Mouse (Mus musculus) layer of hippocampus, adult 8-10 months (tissue): ENCODE data around the gene 1700014D04Rik. TPM values are rescaled to one million over a fixed set of nuclear protein-coding genes. Genes with fewer than 3 reads are reported as not detected.
"Not testable (repeated sequence)": the region's sequence is repeated elsewhere in the genome, so short reads cannot be mapped to it uniquely, and the experiment has no call there.

ENCODE experiments used
- DNase-seq, 2 experiments: peaks; one replicate each; pipeline ENCODE4 v3.0.0; 2022; ENCODE audit warnings: low spot score in 2 of 2
- total RNA-seq, 4 experiments: library from RNA; stranded (reverse); gene quantifications; 2 replicates each; pipeline ENCODE4 v1.2.4; 2022

The 1700014D04Rik gene
- under 1 TPM; 0.31 to 0.79 (median 0.36) TPM for total RNA-seq

DNA sequence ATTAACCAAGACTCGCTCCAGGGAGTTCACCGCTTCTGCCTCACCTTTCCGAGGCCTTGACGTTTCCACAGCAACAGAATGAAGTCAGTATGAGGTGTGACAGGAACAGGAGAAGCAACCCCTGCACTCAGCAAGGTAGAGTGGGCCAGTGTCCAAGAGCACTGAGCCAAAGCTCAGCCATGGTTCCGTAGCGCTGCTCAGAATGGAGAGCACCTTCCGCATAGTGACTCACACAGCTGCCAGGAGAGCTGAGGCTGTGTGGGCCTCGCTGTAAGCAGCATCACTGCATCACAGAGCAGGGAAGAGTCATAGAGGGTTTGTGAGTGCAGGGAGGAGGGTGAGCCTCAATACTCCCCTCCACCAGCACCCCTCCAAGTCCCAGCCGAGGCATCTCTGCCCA, at the start of gene 1700014D04Rik:
Gene 1700014D04Rik, minus strand, starts transcription at position 42 of the 400 bp plus-strand sequence.
- DNase-seq = peak; percentile 40 to 51

DNA sequence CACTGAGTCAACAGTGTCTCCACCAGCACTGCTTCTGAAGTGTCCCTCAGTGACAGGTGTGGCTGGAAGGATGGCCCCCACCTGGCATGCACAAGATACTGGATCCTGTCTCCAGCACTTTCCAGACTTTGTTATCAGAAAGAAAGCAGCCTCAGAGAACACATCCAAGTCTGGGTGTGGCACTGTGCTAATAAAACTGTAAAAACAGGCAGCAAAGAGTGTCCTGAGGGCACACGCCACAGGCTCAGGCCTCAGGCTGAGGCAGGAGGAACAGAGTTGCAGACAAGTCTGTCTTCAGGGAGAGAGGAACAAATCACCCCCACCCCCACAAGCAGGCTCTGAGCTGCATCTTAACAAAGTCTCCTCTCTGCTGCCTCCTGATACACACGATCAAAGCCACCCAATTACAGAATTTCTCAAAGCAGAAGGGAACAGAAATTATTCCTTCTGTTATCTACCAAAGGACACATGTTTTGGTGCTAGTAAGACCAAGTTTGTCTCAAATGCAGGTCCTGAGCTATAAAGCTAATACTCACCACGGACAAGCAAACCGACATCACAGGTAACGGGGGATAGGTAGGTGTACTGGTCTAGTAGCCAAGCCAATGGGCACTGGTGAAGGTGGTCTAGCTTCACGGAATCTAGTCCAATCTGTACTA, 49.4 kb upstream of the 1700014D04Rik start:
- no peak for DNase-seq

DNA sequence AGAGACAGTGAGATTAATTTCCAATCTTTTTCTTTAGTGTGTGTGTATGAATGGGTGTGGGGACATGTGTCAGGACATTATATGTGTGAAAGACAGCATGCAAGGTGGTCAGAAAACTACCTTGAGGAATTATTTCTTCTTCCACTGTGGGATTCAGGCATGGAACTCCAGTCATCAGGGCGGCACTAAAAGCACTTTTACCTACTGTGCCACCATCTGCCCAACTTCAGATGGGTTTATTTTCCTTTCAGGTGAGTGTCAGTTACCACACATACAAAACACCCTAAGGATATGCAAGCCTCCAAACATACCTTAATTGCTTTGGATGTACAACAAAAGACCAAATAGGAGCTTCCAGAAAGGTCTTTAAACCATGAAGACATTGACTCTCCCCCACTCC, 48.2 kb upstream of the 1700014D04Rik start:
- DNase-seq = no peak

DNA sequence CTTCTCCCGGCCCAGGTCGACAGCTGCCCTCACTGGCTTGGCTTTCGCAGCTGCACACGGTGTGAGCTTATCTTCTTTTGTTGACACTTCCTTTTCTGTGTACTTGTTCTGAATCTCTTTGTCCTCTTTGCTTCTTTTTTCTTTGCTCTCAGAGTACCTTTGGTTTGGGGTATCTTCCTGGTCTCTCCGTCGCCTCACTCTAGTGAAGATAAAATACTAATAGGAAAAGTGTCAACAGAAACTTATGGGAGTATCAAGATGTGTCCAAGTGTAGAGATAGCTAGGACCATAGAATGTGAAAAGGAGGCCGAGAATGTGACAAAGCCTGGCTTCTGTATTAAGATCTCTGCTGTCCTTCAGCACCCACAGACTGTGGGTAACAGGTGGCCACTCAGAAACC, 35.6 kb upstream of the 1700014D04Rik start, which contains the start of gene Gm49354:
Gene Gm49354, minus strand, starts transcription at position 101 of the 400 bp plus-strand sequence.
- DNase-seq = no peak

DNA sequence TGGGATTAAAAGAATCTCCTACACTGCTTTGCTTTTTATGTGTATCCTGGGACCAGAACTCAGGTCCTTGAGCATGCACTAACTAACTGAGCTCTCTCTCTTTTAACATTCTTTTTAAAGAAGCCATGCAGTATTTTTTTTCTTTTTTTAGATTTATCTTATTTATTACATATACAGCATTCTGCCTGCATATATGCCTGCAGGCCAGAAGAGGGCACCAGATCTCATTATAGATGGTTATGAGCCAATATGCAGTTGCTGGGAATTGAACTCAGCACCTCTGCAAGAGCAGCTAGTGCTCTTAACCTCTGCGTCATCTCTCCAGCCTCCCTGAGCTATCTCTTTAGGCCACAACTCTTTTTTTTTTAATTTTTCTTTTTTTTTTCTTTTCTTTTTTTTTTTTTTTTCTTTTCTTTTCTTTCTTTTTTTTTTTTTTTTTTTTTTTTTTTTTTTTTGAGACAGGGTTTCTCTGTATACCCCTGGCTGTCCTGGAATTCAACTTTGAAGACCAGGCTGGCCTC, 33.3 kb upstream of the 1700014D04Rik start:
- DNase-seq = not testable (repeated sequence)

DNA sequence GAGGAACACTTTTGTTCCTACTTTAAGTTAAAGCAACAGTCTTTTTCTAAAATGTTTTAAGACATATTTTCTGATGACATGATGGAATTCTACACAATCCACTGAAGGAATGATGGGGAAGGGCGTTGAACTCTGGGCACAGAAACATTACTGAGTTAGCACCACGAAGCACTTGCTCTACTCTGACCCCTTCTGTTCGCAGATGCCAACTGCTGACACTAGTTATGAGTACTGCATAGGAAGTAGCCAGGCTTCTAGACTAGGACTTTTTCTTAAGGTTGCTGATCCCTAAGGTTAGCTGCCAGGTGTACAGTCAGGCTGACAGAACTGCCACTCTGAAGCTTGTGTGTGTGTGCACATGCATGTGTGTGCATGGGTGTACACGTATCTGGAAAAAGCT, 32.7 kb upstream of the 1700014D04Rik start:
- no peak for DNase-seq

DNA sequence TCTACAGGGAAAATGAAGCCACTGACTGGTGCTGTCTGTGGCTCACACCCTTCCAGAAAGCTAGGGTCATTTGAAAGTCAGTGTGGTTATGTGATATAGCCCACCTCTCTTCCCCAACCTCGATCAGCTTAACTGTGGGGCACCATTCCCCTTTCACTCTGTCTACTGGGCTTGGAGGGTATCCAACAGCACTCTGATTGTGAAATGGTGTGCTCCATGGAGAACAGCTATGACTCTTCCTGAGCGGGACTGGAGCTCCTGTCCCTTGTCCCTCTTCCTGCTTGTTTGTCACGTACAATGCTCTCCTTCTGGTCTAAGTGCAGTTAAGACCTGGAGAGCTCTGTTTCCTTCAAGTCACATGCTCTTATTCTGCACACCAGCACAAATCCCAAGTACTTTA, 28.6 kb upstream of the 1700014D04Rik start:
- DNase-seq = no peak

DNA sequence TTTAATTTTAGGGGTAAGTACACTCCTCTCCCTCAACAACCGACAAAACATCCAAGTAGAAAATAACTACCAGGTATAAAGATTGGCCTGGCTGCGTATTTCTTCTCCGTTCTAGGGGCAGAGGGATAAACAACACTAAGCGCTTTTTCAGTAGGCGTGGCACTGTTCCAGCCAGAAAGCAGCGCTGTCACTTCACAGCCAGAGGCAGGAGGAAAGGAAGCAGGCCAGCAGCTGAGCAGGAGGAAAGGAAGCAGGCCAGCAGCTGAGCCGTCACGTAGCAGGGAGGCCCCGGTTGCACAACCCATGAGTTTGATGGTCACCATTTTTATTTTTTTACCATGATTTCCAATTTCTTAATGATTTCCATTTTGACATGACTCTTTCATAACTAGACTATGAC, 24.7 kb upstream of the 1700014D04Rik start:
- peak in 1 of 2 experiments; percentile 43 for DNase-seq

DNA sequence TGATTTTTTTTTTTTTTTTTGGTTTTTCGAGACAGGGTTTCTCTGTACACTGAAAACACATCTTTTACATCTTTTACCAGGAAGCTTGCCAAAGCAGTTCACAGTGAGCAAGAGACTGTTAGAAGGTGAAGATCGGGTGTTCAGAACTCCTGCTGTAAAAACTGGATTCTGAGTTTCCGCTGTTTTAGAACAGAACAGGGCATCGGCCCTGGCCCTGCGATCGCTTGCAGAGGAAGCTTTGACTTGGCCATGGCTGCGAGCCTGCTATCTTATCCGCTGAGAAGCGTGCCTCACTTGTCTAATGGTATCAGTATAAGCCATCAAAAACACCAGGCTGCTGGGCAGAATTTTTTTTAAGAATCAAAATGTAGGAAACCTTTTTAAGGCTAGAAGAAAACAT, 24.3 kb upstream of the 1700014D04Rik start:
- DNase-seq = no peak

DNA sequence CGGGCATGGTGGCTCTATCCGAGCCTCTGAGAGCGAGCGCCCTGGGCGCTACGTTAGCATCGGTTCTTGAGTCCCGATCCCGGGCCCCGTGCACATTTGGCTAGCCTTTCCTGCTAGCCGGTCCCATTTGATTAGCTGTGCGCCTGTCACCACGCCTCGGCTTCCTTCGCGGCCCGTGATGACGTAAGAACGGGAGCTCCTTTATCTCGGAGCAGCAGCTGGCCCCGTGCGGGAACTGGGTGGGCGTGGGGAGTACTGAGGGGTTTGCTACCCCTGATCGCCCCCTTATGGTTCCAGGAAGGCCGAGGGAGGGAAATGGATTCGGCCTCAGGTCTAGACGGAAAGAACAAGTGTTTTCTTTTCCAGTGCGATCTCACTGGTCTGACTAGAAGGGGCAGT, 23.6 kb upstream of the 1700014D04Rik start:
- peak; percentile 82 to 88 for DNase-seq

DNA sequence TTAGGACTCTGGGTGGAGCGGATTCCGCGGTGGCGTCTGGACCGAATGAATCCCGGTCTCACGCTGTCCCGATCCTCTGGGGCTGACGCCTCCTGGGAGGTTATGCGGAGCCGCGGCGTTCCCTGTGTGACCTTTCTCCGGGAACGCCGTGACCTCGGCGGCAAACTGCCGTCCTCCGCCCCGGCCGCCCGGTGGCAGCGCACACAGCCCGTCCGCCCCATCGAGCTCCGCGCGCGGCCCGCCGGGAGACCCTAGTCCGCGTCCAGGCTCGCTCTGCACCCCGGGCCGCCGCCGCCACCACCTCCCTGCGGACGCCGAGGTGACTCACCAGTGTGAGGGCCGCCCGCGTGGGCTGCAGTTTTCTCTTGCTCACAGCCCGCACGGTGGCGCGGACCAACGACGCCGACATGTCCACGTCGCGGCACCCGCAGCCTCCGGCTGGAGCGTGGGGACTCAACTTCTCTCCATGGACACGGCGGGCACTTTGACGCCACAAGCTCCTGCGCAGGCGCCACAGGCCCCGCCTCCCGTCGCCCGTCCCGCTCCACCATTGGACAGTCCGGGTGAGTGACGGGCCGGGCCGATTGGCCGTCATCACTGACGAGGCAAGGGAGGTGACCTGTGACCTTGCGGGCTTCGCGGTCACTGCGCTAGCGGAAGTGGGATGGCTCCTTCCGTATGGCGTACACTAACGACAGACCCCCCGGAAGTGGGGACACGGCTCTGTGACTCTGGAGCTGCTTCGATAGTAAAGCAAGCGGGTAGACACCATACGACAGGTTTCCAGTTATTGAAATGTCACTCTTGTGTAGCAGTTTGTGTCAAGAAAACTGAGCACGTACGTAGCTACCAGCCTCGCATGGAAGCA, 23.0 kb upstream of the 1700014D04Rik start, which contains the start of gene Isca1:
Gene Isca1, minus strand, starts transcription at position 515 of the 868 bp plus-strand sequence.
- DNase-seq = peak; percentile 98 to 100

DNA sequence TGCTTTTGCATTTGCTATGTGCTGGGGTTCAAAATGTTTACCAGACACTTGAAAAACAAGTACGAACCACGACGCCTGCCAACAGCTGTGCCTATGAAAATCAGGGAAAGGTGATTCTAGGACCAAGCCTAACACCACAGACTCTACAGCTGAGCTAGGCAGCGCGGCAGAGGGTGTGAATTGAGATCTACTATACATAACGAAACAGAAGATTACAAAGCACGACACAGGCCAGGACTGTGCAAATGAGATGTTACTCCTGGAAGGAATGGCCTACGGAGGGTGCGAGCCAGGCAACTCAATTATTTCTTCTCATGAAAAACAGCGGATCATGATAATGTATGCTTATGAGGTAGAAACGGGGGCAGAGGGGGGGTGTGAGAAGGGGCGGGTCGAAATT, 22.0 kb upstream of the 1700014D04Rik start:
- no peak for DNase-seq

DNA sequence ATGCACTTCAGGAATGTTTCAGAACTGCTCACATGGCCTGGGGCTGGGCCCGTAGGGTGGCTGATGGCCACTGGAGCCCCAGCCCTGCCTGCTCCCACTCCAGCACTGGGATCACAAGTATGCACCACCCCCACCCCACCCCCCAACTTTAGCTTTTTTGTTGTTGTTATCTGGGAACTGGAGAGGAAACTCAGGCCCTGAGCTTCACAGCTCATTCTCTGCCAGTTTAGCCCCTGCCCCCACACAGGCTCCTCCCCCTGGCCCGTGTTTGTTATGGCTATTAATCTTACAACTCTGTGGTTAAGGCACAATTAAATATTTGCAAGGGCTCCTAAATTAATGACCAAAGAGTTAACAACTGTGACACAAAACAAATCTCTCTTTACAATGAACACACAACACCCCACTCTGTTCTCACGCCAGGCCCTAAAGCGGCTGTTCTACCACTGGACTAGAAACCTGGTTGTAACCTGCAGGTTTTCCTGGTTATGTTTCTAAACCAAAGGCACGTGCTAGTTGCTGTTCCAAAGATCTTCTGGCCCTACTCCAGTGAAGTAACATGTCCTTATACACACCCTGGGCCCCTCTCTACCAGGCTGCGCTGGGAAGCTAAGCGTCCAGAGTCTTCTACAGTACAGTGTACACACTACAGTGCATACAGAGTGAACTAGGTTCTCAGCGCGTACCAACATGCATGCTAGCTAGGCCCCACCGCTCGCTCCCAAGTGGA, 20.4 kb upstream of the 1700014D04Rik start:
- no peak for DNase-seq

DNA sequence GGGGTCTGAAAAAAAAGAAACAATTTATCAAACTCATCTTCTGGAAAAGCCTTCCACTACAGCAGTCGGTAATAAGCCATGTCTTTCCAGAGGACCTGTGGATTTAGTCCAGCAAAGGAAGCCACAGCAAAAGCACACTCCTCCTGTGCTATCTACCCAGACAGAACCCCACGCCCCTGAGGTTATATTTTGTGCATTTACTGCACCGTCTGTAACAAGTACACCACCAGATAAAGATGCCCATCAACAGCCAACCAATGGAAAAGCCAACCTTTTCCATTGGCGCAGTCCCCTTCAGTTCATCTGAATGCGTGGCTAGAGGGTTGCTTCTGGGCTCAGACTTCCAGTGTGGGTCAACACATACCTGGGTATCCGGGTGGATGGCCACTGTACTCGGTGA, 16.2 kb upstream of the 1700014D04Rik start:
- no peak for DNase-seq

DNA sequence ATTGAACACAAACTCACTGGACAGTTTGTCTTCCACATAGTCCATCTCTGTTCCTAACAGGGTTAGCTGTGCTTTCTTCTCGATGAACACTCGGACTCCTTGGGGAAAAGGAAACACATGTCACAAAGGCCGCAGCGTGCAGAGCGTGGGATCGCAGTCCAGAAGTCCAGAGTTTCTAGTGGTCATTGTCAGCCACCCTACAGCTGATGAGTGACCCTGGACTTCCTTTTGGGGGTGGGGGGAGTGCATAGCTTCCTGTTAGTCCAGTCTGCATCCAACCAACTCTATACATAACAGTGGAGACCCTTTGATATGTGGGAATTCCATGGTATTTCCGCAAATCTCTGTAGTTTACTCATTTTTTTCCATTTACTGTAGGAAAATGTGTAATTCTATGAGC, 10.4 kb upstream of the 1700014D04Rik start:
- no peak for DNase-seq

DNA sequence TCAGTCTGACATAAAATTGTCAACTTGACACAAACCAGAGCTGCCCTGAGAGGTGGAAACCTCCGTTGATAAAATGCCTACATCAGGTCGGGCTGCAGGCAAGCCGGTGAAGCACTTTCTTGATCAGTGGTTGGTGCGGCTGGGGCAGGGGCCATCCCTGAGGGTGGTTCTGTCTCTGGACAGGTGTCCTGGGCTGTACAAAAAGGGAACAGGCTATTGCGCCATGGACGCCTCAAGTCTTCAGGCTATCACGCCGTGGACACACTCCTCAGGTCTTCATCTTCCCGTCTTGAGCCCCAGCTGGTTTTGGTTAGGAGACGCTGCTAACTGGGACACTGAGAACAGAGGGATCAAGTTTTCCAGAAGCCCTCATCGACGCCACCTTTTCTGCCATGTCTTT, 3.8 kb upstream of the 1700014D04Rik start:
- DNase-seq = no peak

DNA sequence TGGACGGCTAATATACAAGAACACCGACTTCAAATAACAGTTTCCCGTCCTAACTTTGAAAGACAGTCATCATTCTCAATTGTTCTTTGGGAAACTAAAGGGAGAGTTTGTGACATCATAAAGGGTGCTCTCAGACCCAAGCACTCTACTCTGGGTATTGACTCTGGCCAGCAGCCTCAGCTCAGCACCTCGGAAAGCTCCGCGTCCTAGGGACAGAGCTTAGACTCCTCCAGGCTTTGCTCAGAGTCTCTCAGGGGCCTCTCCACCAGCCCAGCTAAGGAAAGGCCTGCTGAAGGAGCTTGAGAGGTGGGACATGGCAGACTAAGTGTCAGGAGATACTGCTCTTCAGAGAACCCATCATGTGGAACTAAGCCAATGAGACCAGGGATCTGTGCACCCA, 388 bp downstream of the 1700014D04Rik start:
- DNase-seq = no peak

DNA sequence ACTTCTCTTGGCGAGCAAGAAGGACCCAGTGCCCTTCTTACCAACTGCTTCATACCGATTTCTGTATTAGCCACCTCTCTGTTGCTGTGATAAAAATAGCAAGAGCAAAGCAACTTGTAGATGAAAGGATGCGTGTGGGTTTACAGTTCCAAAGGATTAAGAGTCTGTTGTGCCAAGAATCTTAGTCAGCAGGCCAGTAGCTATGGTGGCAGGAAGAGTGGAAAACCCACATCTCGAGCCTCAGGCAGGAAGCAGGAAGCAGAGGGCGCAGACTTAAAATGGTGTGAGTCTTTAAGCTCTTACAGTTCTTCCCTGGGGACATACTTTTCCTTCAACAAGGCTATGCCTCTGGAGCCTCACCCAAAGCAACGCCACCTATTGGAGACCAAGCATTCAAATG, 1.1 kb downstream of the 1700014D04Rik start:
- DNase-seq = no peak

DNA sequence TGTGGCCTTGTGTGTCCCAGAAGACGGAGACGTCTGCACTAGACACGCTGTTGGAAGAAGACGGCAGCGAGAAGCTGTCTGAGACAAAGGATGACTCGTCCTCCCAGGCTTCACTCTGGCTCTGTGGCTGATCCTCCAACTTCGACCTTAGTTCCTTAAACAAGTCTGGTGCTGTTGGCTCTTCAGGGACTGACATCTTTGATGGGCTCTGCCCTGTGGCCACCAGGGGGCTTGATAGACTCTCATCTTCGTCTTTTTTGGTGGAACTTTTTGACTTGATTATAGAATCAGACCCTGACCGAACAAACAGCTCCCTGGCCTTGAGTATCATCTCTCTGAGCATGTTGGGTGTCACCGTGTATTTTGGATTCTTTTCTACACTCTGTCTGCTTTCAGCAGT, 4.9 kb downstream of the 1700014D04Rik start:
- DNase-seq = no peak

DNA sequence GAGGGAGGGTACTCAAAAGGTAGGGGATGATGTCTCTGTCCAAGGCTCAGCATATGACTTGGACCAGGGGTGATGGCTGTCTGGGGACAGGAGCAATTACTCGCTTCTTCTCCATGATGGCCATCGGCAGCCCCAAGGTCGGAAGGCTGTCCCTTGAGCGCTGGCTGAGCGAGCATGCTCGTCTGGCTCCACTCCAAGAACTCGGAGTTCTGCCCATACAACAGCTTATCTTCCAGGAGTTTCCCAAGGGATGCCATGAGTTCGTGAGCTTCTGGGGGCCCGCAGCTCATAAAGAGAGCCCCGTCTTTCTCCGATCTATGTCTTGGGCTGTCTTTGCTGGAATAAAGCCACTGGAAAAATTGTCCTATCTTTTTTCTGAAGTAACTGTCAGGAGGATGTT, 5.5 kb downstream of the 1700014D04Rik start:
- no peak for DNase-seq

DNA sequence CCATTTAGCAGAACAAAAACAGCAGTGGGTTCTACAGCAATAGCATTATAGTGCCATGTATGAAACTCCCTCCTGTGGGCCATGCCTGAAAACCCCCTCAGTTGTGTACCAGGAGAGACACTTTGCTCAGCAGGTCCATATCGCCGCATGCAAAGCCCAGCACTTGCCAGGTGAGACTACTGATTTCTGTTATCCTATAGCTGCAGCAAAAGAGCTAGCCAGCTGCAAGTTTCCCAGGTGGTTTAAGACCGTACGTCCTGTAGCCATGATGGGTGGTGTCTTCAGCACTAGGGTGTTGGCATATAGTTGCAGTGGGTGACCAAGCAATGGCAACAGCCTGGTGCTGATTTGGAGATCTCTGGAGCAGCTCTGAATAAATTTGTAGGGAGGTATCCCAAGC, 7.2 kb downstream of the 1700014D04Rik start:
- no peak for DNase-seq

DNA sequence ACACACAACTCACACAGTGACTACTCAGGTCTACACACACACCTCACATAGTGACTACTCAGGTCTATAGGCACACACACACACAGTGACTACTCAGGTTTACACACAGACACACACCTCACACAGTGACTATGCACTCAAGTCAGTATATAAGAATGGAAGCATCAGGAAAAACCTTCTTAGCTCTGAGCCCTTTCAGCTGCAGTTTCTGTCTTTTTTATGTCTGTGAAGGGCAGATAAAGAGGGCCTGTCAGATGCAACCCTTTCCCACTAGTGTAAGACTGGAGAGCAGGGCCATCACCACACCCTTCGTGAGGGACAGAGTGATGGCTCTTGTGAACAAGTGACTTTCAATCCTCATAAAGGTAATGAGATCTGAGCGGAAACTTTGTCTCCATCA, 8.1 kb downstream of the 1700014D04Rik start:
- DNase-seq = no peak
